Mouse (Mus musculus) kidney, adult 9 months (tissue): Measurements from ENCODE around the gene Ppm1n.

Source experiments
- DNase-seq: peaks from one replicate; pipeline ENCODE4 v3.0.0; 2022

The Ppm1n gene

DNA sequence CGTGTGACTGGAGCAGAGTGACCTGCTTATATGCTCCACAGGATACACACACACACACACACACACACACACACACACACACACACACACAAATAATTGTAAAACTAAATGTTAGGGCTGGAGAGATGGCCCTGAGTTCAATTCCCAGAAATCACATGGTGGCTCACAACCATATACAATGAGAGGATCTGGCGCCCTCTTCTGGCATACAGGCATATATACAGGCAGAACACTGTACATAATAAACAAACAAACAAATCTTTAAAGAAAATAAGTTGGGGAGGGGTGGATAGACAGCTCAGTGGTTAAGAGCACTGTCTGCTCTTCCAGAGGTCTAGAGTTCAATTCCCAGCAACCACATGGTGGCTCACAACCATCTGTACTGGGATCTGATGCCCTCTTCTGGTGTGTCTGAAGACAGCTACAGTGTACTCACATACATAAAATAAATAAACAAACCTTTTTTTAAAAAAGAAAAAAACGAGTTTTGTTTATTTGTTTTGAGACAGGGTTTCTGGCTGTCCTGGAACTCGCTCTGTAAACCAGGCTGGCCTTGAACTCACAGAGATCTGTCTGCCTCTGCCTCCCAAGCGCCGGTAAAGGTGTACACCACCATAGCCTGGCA is 1.9 kb upstream of the Ppm1n start:
- peak; percentile 47 for DNase-seq

- DNase-seq, result no peak
These were observed 812 bp downstream of the Ppm1n start for GRCm38 (mm10) chr7:19279052-19279451.

DNA sequence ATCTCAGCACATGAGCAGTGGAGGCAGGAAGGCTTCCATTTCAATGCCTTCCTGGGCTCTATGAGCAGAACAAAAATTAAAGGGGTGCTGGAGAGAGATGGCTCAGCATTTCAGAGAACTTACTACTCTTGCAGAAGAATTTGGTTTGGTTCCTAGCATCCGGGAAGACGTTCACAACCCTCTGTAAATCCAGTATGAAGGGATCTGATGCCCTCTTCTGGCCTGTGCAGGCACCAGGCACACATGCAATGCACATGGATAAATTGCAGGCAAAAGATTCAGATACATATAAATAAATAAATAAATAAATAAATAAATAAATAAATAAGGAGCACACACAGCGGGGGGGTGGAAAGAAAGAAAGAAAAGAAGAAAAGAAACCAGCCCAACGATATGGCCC is 3.6 kb downstream of the Ppm1n start:
- DNase-seq, result no peak

- peak; percentile 87 for DNase-seq
These were observed 7.6 kb downstream of the Ppm1n start for GRCm38 (mm10) chr7:19272173-19272764.

DNA sequence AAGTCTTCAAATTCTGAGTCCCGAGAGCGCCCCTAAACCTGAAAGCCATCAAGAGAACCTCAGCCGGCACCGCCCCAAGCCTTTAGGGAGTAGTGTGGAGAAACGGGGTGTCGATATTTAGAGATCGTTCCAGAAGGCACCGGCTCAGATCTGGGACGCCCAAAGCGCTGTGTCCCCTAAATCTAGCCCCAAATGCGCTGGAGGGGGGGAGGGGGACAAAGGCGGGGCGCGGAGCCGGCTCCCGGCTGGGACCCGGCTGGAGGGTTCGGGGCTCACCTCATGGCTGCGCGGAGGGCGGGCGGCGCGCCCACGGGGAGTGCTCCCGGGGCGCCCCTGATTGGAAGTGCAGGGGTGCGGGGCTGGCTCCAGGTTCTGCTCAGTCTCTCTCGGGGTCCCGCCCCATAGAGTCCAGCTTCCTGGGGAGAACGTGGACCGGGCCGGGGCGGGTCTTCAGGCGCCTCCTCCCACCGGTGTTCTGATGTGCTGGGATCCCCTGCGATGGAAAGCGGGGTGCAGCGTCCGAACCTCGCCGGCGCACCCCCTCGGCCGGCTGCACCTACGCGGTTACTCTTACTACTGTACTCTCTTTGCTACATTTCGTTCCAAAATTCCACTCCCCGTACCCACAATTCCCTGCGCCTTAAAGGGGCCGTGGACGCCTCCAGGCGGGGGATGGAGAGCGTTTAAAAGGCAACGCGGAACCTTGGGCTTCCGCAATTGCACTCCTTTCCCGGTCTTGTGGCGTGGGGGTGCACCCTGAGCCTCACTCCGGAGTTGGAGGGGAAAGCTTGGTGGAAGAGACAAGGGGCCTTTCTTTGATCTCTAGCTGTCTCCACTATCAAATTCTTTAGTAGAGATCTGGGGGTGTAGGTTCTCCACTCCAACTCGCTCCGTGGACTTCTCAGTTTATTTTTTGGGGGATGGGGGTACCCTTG is 8.4 kb downstream of the Ppm1n start, which contains the start of gene Vasp:
Gene Vasp, minus strand, starts transcription at position 580 of the 935 bp plus-strand sequence.
- DNase-seq, result peak; percentile 91

GRCm38 (mm10) chr7:19270509-19271237 is 9.2 kb downstream of the Ppm1n start:
- no peak for DNase-seq

GRCm38 (mm10) chr7:19269721-19270441 is 10.0 kb downstream of the Ppm1n start:
- DNase-seq, result peak; percentile 64

GRCm38 (mm10) chr7:19268993-19269681 is 10.7 kb downstream of the Ppm1n start:
- peak; percentile 48 for DNase-seq

DNA sequence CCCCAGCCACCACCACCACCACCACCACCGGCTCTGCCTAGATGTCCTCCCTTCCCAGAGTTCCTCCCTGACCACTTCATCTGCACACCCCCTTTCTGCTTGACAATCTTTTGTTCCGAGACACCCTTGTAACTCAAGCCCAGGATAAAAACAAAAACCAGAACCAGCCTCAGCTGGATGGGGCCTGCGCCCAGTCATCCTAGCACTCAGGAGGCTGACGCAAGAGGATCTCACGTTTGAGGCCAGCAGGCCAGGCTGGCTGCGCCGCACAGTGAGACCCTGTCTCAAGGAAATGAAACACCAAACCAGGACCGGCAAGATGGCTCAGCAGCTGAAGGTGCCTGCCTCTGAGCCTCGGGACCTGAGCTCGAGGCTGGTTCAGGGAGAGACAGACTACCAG is 12.8 kb downstream of the Ppm1n start:
- DNase-seq, result no peak

DNA sequence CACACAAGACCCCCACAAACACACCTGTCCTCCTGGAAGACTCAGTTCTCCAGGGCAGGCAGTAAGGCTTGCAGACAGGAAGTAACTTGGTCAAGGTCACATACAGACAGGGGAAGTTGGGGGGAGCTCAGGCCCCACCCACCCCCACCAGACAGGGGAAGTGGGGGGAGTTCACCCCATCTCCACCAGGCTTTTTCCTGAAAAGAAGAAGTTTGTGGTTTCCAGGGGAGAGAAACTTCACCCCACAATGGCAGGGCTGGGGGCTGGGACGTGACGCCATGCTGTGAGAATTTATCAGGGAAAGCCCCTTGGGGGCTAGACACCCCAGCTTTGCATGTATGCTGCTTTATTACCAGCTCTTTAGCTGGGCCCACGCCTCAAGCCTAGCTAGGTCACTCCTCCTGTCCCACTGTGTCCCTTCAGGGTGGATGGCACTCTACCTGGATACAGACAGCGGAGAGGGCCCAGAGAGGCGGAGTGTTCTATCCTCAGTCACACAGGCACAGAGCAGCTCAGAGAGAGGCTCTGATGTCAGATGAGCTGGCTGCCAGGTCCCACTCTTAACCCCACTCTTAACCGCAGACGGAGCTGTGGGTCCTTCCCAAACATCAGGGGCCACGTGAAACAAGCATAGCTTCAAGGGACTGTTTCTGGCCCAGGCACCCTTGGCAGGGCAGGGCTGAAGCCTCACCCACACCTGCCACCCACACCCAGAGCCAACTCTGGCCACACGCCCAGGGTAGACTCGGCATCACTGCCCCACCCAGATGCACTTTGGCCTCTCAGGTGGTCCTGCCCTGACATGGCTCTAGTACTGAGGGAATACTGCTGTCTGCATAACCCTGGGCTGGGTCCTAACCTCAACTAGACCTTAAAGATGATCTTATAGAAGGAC is 13.7 kb downstream of the Ppm1n start:
- peak; percentile 46 for DNase-seq

- DNase-seq, result no peak
These were observed 14.7 kb downstream of the Ppm1n start for GRCm38 (mm10) chr7:19265147-19265546.

DNA sequence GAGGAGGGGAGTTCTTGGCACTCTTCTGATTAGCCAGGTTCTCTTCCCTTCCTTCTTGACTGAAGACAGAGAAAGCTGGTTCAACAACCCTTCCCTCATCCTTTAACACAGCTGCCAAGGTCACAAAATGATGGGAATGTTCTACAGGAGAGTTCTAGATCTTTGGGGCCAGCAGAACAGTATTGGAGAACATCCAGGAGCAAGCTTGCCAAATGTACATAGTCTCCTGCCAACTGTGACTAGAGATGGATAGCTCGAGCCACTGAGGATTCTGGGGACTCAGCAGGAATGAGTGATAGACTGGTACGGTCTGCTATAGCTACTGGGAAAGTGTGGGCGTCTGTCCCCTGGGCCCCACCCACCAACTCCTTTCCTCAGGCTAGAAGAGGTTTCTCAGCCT is 21.5 kb downstream of the Ppm1n start:
- no peak for DNase-seq

GRCm38 (mm10) chr7:19257390-19258022 is 22.4 kb downstream of the Ppm1n start:
- DNase-seq, result peak; percentile 81

- no peak for DNase-seq
These were observed 23.3 kb downstream of the Ppm1n start for GRCm38 (mm10) chr7:19256567-19256966.

- no peak for DNase-seq
These were observed 24.5 kb downstream of the Ppm1n start for GRCm38 (mm10) chr7:19255395-19255794.

- DNase-seq, result no peak
These were observed 26.4 kb downstream of the Ppm1n start for GRCm38 (mm10) chr7:19253437-19253836.

DNA sequence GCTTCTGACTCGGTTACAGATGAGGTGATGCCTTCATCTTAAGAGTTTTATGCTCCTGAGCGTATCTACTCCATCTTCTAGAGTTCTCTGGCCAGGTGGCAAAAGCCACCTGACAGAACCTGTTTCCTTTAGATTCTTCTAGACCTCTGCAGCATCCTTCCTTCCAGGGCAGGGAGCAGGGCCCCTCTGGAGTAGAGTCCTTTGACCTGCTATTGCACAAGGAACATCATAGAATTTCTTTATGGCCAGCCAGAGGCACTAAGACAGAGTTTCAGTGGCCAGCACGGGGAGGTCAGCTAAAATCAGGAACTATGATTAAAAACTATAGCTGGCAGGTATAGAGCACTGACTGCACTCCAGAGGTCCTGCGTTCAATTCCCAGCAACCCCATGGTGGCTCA is 27.8 kb downstream of the Ppm1n start:
- no peak for DNase-seq

DNA sequence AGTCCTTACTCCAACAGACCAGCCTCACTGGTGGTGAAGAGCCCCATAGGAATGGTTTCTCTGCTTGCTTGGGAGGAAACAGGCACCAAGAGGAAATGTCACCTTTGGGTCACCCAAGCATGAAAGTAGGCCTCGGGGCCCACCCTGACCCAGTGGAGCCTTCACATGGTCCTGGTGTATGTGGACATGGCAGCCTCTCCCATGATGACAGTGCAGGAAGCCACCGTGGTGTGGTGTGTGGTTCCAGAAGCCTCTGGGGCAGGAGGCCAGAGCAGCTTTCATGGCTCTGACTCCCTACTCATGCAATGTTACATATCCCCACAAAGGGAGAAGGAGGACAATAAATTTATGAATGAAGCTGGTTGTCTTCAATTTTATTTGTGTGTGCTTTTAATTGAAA is 32.4 kb downstream of the Ppm1n start:
- no peak for DNase-seq

DNA sequence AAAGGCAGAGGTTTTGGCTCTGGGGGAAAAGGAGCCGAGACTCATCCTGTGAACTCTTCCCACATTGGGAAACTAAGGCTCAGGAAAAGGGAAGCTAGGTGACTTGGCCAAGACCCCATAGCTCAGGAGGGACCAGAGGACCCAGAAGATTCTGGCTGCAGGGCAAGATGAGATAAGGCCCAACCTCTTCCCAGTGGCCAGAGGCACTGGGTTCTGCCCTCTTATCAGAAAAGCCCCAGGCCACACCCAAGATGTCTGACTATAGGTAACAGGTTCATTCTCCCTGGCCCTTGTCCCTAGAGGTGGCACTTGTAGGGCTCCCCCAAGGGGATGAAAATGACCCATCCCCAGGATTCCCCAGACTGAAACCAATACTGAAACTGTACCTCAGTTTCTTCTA is 33.0 kb downstream of the Ppm1n start:
- DNase-seq, result no peak

GRCm38 (mm10) chr7:19245083-19245482 is 34.8 kb downstream of the Ppm1n start:
- DNase-seq, result no peak
